Mouse (Mus musculus) C2C12 (cell line): ENCODE data around the gene Diexf. TPM values are rescaled to one million over a fixed set of nuclear protein-coding genes. Genes with fewer than 3 reads are reported as not detected.

Experiments
- H3K27me3 ChIP-seq: one replicate; pipeline ENCODE4 v1.6.1; 2011; ENCODE audit not compliant: control insufficient read depth, insufficient read depth, insufficient read length
- H3K36me3 ChIP-seq: one replicate; pipeline ENCODE4 v1.6.1; 2011; ENCODE audit not compliant: control insufficient read depth, insufficient read depth
- H3K4me3 ChIP-seq: one replicate; pipeline ENCODE4 v1.5.1; 2011; ENCODE audit warnings: mild to moderate bottlenecking, control low read depth; ENCODE audit not compliant: poor library complexity, insufficient read depth, severe bottlenecking
- H3K79me2 ChIP-seq: one replicate; pipeline ENCODE4 v1.6.1; 2011; ENCODE audit not compliant: control insufficient read depth, insufficient read depth
- H3K79me3 ChIP-seq: one replicate; pipeline ENCODE4 v1.6.1; 2011; ENCODE audit warnings: low read depth, control low read depth
- H3ac ChIP-seq: one replicate; pipeline ENCODE3; 2011; ENCODE audit warnings: low read depth; ENCODE audit not compliant: control insufficient read depth, insufficient read length
- CEBPB ChIP-seq: IDR thresholded peaks from one replicate; pipeline ENCODE4 v1.6.1; 2011; ENCODE audit warnings: low read depth, mild to moderate bottlenecking, control low read depth, moderate library complexity
- CTCF ChIP-seq: IDR thresholded peaks from one replicate; pipeline ENCODE4 v1.5.1; 2011; ENCODE audit not compliant: control insufficient read depth, insufficient read depth, insufficient read length
- FOSL1 ChIP-seq: IDR thresholded peaks from one replicate; pipeline ENCODE4 v1.8.0; 2011; ENCODE audit warnings: mild to moderate bottlenecking, low read length; ENCODE audit not compliant: poor library complexity, insufficient read depth, severe bottlenecking
- MAX ChIP-seq: IDR thresholded peaks from one replicate; pipeline ENCODE4 v1.6.1; 2011; ENCODE audit warnings: mild to moderate bottlenecking, control low read depth
- MYOD1 ChIP-seq: IDR thresholded peaks from one replicate; pipeline ENCODE4 v1.6.1; 2011; ENCODE audit warnings: low read depth; ENCODE audit not compliant: control insufficient read depth, insufficient read length
- MYOG ChIP-seq: IDR thresholded peaks from one replicate; pipeline ENCODE4 v1.6.1; 2011; ENCODE audit not compliant: control insufficient read depth, insufficient read length; ENCODE audit errors: extremely low read depth
- USF1 ChIP-seq: IDR thresholded peaks from one replicate; pipeline ENCODE4 v1.6.1; 2011; ENCODE audit warnings: low read depth, mild to moderate bottlenecking, control low read depth, moderate library complexity
- polyA plus RNA-seq: library from polyadenylated mRNA; unstranded; fragments of >200 nt; fragmentation: generic; extraction: Trizol; gene quantifications from one replicate; pipeline ENCODE4 v1.2.1, GENCODE M21; 2012; ENCODE audit warnings: missing spikeins

Diexf gene
- polyA plus RNA-seq, 1 experiment, result 10.6 TPM

DNA sequence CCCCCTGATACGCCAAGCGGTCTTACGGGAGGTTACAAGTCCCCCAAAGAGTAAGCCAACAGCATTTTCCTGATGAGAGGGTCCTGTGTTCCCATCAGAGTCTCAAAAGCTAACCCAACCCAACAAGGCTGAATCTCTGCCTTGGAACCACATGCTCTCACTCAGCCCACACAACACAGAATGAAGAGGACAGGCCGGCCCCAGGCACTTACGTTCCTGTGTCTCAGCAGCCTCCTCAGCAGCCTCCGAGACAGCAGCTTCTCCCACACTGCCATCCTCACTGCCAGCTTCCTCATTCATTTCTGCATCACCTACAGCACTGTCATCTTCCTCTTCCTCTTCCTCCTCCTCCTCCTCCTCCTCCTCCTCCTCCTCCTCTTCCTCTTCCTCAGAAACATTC, 2.0 kb downstream of the Diexf start:
- no peak for TF ChIP-seq MYOD1
- H3ac ChIP-seq, result no peak overlapping the region
- H3K27me3 ChIP-seq, result no peaks in the 10 kb centered on the region
- H3K36me3 ChIP-seq, result peaks cover 44% of the 10 kb centered on the region
- peaks cover 24% of the 10 kb centered on the region for H3K79me3 ChIP-seq
- H3K79me2 ChIP-seq, result peaks cover 56% of the 10 kb centered on the region
- H3K4me3 ChIP-seq, result no peak overlapping the region

DNA sequence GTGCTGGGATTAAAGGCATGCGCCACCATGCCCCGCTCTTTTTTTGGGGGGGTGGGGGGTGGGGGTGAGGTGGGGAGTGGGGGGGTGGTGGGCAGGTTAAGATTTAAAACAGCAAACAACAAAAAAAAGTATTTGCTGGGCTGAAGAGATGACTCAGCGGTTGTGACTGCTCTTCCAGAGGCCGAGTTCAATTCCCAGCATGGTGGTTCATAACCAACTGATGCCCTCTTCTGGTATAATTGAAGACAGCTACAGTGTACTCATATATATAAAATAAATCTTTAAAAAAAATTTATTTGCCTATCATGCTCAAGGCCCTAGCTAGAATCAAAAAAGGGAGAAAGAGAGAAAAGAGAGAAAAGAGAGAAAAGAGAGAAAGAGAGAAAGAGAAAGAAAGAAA, 4.2 kb downstream of the Diexf start:
- H3K79me3 ChIP-seq, result peaks cover 24% of the 10 kb centered on the region
- no peak overlapping the region for H3ac ChIP-seq
- no peaks in the 10 kb centered on the region for H3K27me3 ChIP-seq
- peaks cover 56% of the 10 kb centered on the region for H3K79me2 ChIP-seq
- TF ChIP-seq CTCF, result no peak
- TF ChIP-seq USF1, result no peak
- TF ChIP-seq MAX, result no peak
- no peak for TF ChIP-seq FOSL1
- TF ChIP-seq MYOG, result no peak
- no peak for TF ChIP-seq CEBPB
- peaks cover 65% of the 10 kb centered on the region for H3K36me3 ChIP-seq
- no peak overlapping the region for H3K4me3 ChIP-seq

DNA sequence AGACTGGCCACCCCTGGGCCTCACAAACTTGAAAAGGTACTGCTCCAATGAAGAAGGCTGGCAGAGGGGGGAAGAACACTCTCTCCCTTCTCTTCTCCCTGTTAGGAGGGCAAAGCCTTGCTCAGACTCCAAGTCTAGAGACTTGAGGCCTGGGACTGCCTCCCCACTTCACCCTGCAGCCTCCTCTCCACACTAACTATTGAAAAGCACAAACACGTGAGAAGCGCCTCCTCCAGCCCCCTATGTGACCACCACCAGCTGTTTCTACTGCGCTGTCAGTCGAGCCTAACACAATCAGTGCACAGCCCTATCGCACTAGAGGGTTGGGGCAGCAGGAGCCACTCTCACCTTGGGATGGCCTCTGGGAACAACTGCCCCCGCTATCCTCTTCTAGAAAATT, 6.8 kb downstream of the Diexf start:
- Histone ChIP-seq H3ac (no peak overlapping the region), H3K36me3 (peaks cover 89% of the 10 kb centered on the region), H3K27me3 (no peaks in the 10 kb centered on the region), H3K79me3 (peaks cover 9% of the 10 kb centered on the region), H3K4me3 (no peak overlapping the region), H3K79me2 (peaks cover 37% of the 10 kb centered on the region)
- no peak for TF ChIP-seq CEBPB
- TF ChIP-seq CTCF, result no peak
- no peak for TF ChIP-seq FOSL1
- no peak for TF ChIP-seq MYOG
- TF ChIP-seq MAX, result no peak
- no peak for TF ChIP-seq MYOD1
- TF ChIP-seq USF1, result no peak

DNA sequence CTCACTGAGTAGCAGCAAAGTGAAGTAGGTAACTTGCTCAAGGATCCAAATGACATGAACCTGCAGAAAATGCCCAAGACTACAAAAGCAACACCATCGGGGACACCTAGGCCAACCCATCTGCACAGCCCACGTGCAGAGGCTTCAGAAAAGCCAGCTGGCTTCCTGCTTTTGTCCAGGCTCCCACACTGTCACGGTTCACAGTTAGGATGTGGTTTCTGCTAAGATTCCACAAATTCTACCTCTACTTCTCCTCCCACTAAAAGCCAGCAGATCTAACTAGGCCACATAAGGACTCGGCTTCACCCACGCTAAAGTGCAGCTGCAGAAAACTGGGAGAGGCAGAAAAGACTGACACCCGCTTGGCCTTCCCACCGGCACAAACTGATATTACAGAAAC, 7.3 kb downstream of the Diexf start:
- Histone ChIP-seq H3K27me3 (no peaks in the 10 kb centered on the region), H3K79me3 (peaks cover 4% of the 10 kb centered on the region), H3K4me3 (no peak overlapping the region), H3K79me2 (peaks cover 32% of the 10 kb centered on the region), H3K36me3 (peaks cover 88% of the 10 kb centered on the region), H3ac (no peak overlapping the region)
- TF ChIP-seq CTCF (no peak), FOSL1 (no peak), MAX (no peak), USF1 (no peak), MYOD1 (no peak), MYOG (no peak), CEBPB (no peak)

DNA sequence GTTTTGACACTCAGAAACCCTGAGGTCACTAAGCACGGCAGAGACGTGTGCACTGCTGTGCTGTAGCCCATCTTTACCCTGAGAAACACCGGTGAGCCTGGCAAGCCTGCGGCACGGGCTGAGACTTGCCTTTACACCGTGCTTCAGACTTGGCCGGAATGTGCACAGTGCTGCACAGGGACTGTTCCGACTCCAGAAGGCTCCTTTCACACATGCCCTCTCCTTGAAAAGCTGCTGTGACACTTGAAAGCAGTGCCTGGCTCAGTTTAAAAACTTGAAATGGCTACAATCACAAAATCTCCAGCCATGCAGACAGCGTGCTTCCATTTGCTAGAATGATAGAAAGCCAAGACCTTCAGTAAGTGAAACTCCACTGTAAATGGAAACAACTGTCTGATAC, 18.0 kb downstream of the Diexf start:
- Histone ChIP-seq H3K27me3 (no peaks in the 10 kb centered on the region), H3K36me3 (peaks cover 96% of the 10 kb centered on the region), H3K4me3 (no peak overlapping the region), H3ac (no peak overlapping the region), H3K79me2 (no peaks in the 10 kb centered on the region), H3K79me3 (peaks cover 2% of the 10 kb centered on the region)
- TF ChIP-seq USF1 (no peak), CTCF (no peak), MYOG (no peak), MYOD1 (no peak), FOSL1 (no peak), CEBPB (no peak), MAX (no peak)

DNA sequence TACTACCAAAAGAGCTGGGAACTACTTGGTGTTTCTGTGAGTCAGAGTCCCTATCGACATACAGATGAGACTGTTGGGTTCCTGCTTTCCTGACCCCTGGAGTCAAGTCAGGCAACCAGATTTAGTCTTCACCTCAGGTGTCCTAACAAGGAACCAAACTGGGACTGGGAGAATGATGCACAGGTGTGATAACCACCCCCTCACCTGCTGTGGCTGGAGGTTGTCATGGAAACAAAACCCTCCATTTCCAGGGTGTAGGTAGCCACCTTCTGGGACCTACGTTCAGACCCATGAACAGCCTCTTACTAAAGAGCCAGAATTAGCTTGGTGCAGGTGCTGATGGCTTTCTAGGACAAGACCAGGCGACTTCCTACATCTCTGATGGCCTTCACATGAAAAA, 27.1 kb downstream of the Diexf start:
- H3K79me2 ChIP-seq, result no peaks in the 10 kb centered on the region
- H3K79me3 ChIP-seq, result no peaks in the 10 kb centered on the region
- H3K27me3 ChIP-seq, result no peaks in the 10 kb centered on the region
- peaks cover 37% of the 10 kb centered on the region for H3K36me3 ChIP-seq
- H3ac ChIP-seq, result no peak overlapping the region
- TF ChIP-seq CEBPB, result no peak
- TF ChIP-seq MYOG, result no peak
- no peak for TF ChIP-seq MYOD1
- TF ChIP-seq USF1, result no peak
- TF ChIP-seq MAX, result no peak
- TF ChIP-seq FOSL1, result no peak
- TF ChIP-seq CTCF, result no peak
- no peak overlapping the region for H3K4me3 ChIP-seq

DNA sequence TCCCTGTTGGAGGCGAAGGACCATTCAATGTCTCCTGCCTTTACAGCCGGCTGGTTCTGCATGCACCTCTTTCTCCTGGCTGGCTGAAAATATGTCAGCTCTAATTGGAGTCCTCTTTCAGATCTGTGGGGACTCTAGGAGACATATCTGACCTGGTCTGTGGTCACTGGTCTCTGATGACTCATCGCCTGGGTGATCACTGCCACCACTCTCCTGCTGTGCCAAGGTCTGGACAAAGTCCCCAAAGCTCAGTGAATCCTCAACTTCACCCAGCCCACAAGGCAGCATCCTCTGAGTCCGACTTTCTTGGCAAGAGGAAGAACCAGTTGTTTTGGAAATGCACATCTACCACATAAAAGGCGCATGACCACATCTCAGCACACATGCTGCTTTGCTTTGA, 27.5 kb downstream of the Diexf start:
- TF ChIP-seq USF1 (peak; percentile 3), MYOG (no peak), MAX (no peak), CTCF (no peak)
- H3K79me3 ChIP-seq, result no peaks in the 10 kb centered on the region

More for the DNA sequence above, 27.5 kb downstream of the Diexf start:
- H3K4me3 ChIP-seq, result no peak overlapping the region
- H3K27me3 ChIP-seq, result no peaks in the 10 kb centered on the region
- no peaks in the 10 kb centered on the region for H3K79me2 ChIP-seq
- peaks cover 34% of the 10 kb centered on the region for H3K36me3 ChIP-seq
- no peak overlapping the region for H3ac ChIP-seq
